Mouse (Mus musculus) intestine, embryonic 15.5 days (tissue): ENCODE measurements around the gene Pnrc2. TPM values are rescaled to one million over a fixed set of nuclear protein-coding genes. Genes with fewer than 3 reads are reported as not detected.

Experiments
- ATAC-seq: fragments of 200-750 bp; cut with Nextera tagmentation; 2 replicates; pipeline ENCODE4 v1.8.0; 2017; ENCODE audit warnings: moderate TSS enrichment, moderate library complexity
- H3K27ac ChIP-seq: fragments of 300-500 bp; sonication (generic); 2 replicates; pipeline ENCODE4 v1.5.1; 2015; ENCODE audit warnings: mild to moderate bottlenecking, inconsistent platforms
- H3K27me3 ChIP-seq: fragments of 300-500 bp; sonication (generic); replicated peaks from 2 replicates; pipeline ENCODE4 v1.6.1; 2015; ENCODE audit warnings: inconsistent platforms
- H3K36me3 ChIP-seq: fragments of 300-500 bp; sonication (generic); 2 replicates; pipeline ENCODE4 v1.6.1; 2015; ENCODE audit warnings: inconsistent platforms
- H3K4me1 ChIP-seq: fragments of 300-500 bp; sonication (generic); replicated peaks from 2 replicates; pipeline ENCODE4 v1.6.1; 2015; ENCODE audit warnings: inconsistent platforms
- H3K4me2 ChIP-seq: fragments of 300-500 bp; sonication (generic); replicated peaks from 2 replicates; pipeline ENCODE4 v1.6.1; 2015; ENCODE audit warnings: mild to moderate bottlenecking, inconsistent platforms
- H3K4me3 ChIP-seq: fragments of 300-500 bp; sonication (generic); replicated peaks from 2 replicates; pipeline ENCODE4 v1.5.1; 2015; ENCODE audit warnings: inconsistent platforms
- H3K9ac ChIP-seq: fragments of 300-500 bp; sonication (generic); 2 replicates; pipeline ENCODE4 v1.6.1; 2015; ENCODE audit warnings: inconsistent platforms
- H3K9me3 ChIP-seq: fragments of 300-500 bp; sonication (generic); 2 replicates; pipeline ENCODE4 v1.6.1; 2016; ENCODE audit warnings: inconsistent platforms
- WGBS: fragments of 180-500 bp; shearing (Covaris S2); methylation state at CpG from one replicate; pipeline ENCODE4 v1.1.7; 2015; 5-methylcytosine and 5-hydroxymethylcytosine counted together
- polyA plus RNA-seq: library from polyadenylated mRNA; unstranded; fragments of >200 nt; fragmentation: Nextera tagmentation; extraction: Ambion mirVana; gene quantifications from 2 replicates; pipeline ENCODE4 v1.2.1, GENCODE M21; 2015

Pnrc2 gene
- polyA plus RNA-seq: 164 and 177 TPM in 2 replicates

DNA sequence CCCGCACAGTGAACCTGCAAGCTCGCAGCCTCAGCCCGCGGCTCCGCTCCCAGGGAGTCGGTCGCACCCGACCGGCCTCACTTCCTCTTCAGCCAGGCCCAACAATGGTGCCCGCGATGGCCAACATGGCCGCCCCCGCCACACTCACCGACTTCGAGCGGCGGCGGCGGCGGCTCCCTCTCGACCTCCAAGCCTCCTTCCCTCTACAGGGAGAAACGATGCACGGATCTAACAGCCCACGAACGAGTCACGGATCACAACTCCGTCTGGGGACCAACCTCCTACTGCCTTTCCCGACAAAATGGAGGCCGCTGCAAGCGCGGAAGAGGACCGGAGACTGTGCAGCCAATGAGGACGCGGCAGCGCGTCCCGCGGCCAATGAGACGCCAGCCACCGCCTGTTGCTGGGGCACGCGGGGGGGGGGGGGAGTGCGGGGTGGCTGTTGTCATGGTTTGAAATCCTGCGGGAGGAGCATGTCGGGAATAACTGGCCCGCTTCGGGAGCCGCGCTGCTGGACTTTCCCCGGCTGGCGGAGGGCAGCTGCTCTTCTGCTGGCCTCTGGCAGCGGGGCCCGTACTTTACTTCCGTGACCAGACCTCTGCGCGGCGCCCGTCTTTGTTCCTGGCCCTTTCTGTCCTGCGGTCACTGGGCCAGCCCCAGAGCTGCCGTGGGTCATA is at the start of gene Pnrc2:
Pnrc2 (minus strand) TSS at position 325 of the 677 bp plus-strand sequence.
- no peaks in the 10 kb centered on the region for H3K9me3 ChIP-seq
- H3K4me2 ChIP-seq: peak within 1 kb of the TSS; percentile 79
- H3K4me3 ChIP-seq: peak within 1 kb of the TSS; percentile 64
- H3K9ac ChIP-seq: peak within 1 kb of the TSS; percentile 91
- peaks cover 29% of the 10 kb centered on the region for H3K4me1 ChIP-seq
- H3K27me3 ChIP-seq: no peaks in the 10 kb centered on the region
- H3K36me3 ChIP-seq: no peaks in the 10 kb centered on the region; the same call in 1 of the 2 replicates
- H3K27ac ChIP-seq: peak within 1 kb of the TSS; percentile 99
- WGBS: 0% methylated on average over 57 of the region's 60 CpGs
- ATAC-seq: peak; percentile 97

GRCm38 (mm10) chr4:135922190-135922589 is 48.5 kb upstream of the Pnrc2 start:
- Histone ChIP-seq H3K36me3 (peaks cover 4% of the 10 kb centered on the region; the same call in 1 of the 2 replicates), H3K4me2 (peak overlapping the region; percentile 88), H3K27ac (no peak overlapping the region), H3K9me3 (no peaks in the 10 kb centered on the region), H3K9ac (0 out of 2 replicates have a peak overlapping the region, but pooled peaks have one; percentile 85), H3K27me3 (no peaks in the 10 kb centered on the region), H3K4me3 (peak overlapping the region; percentile 83; the same call in 1 of the 2 replicates), H3K4me1 (peaks cover 12% of the 10 kb centered on the region)
- 75% methylated on average over 1 of the region's 1 CpGs for WGBS
- no peak for ATAC-seq

DNA sequence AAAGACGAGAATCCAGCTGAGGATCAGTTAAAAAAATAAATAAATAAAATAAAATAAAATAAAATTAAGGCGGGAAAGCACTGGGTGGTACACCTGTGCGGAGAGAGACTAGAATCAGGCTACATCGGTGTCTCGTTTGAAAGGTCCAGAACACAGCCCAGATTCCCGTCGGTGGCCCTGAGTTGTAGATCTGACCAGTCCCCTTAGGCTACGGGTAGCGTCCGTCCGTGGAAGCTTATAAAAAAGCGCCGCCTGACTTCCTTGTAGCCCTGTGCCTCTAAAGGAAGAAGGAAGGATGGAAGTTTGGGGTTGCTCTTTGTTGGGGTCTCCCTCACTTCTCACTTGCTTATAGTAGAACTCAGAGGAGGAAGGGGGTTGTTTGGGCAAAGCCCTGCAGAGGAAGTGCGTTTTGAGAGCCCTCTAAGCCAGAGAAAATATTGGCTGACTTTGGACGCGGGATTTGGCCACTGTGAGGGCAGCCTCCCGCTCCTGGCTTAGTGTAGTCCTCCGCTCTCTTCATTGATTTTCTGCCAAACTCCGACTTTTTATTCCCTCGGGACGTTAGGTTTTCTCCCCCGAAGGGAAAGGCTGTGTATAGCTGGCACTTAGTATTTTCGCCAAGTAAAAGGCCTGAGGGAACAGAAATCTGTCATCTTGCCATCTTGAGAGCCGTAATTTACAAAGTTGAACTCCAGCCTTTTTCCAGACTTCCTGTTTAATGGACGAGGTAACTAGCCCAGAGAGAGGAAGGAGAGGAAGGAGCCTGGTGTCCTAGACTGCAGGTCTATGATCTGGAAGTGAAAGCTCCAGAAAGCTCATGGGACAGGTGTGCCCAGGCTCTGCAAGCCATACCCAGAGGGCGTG is 47.8 kb upstream of the Pnrc2 start:
- no peaks in the 10 kb centered on the region for H3K9me3 ChIP-seq
- peak overlapping the region; percentile 88 for H3K4me2 ChIP-seq
- 3% methylated on average over 26 of the region's 26 CpGs for WGBS
- peak overlapping the region; percentile 83 for H3K4me3 ChIP-seq
- peak overlapping the region; percentile 84 for H3K27ac ChIP-seq
- H3K27me3 ChIP-seq: no peaks in the 10 kb centered on the region
- no peak for ATAC-seq
- peak overlapping the region; percentile 85 for H3K9ac ChIP-seq
- peaks cover 4% of the 10 kb centered on the region; the same call in 1 of the 2 replicates for H3K36me3 ChIP-seq
- H3K4me1 ChIP-seq: peaks cover 12% of the 10 kb centered on the region

GRCm38 (mm10) chr4:135920304-135921241 is 46.9 kb upstream of the Pnrc2 start, which contains the start of gene Fuca1:
TSS of gene Fuca1 (plus strand) at chr4:135920735.
- H3K9ac ChIP-seq: peak within 1 kb of the TSS; percentile 85
- H3K27ac ChIP-seq: peak within 1 kb of the TSS; percentile 84
- peaks cover 12% of the 10 kb centered on the region for H3K4me1 ChIP-seq
- H3K27me3 ChIP-seq: no peaks in the 10 kb centered on the region
- peaks cover 2% of the 10 kb centered on the region; the same call in 1 of the 2 replicates for H3K36me3 ChIP-seq
- 1% methylated on average over 60 of the region's 60 CpGs for WGBS
- H3K4me2 ChIP-seq: peak within 1 kb of the TSS; percentile 88
- peak within 1 kb of the TSS; percentile 83 for H3K4me3 ChIP-seq
- H3K9me3 ChIP-seq: no peaks in the 10 kb centered on the region
- peak; percentile 92 for ATAC-seq

DNA sequence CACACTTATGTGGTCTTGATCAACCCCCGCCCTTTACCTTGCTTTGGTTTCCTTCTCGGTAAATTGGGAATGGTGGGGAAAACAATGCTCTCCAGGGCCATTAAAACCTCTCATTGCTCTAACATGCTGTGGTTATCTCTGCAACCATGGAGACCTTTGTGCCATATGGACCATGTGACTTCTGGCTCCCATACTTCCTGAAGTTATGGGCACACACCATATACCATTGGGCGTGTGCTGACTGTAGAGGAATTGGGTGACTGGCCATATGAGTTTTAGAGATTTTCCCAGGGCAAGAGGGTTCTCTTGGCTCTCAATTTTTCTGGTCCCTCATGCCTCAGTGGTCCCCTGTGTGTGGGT is 45.6 kb upstream of the Pnrc2 start:
- 73% methylated on average over 3 of the region's 3 CpGs for WGBS
- H3K9ac ChIP-seq: no peak overlapping the region
- H3K9me3 ChIP-seq: no peaks in the 10 kb centered on the region
- peak; percentile 75 for ATAC-seq
- H3K27ac ChIP-seq: peak overlapping the region; percentile 63
- H3K4me1 ChIP-seq: peaks cover 9% of the 10 kb centered on the region
- no peaks in the 10 kb centered on the region for H3K27me3 ChIP-seq
- H3K4me3 ChIP-seq: no peak overlapping the region
- H3K36me3 ChIP-seq: no peaks in the 10 kb centered on the region; the same call in 1 of the 2 replicates
- no peak overlapping the region for H3K4me2 ChIP-seq

- H3K4me3 ChIP-seq: no peak overlapping the region
- H3K9ac ChIP-seq: no peak overlapping the region
- H3K4me1 ChIP-seq: peaks cover 9% of the 10 kb centered on the region
- peak overlapping the region; percentile 63 for H3K27ac ChIP-seq
- no peaks in the 10 kb centered on the region; the same call in 1 of the 2 replicates for H3K36me3 ChIP-seq
- H3K4me2 ChIP-seq: peak overlapping the region; percentile 15
- H3K9me3 ChIP-seq: no peaks in the 10 kb centered on the region
- peak; percentile 67 for ATAC-seq
- H3K27me3 ChIP-seq: no peaks in the 10 kb centered on the region
- WGBS: 69% methylated on average over 13 of the region's 13 CpGs
Observed at GRCm38 (mm10) chr4:135918635-135919279, 45.1 kb upstream of the Pnrc2 start.

DNA sequence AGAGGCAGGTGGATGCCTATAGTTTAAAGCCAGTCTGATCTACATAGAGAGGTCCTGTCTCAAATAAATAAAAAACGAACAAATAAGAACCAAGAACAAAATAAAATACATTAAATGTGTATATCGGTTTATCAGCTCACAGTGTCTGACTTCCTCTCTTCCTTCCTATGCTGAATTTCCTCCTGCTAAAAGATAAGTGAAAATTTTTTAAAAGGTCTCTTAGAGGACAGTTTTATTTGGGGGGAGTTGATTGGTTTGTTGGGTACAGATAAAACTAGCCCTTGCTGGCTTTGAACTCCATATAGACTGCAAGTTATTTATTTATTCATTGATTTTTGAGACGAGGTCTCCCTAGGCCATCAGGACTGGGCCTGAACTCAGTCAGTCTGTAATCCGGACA is 39.8 kb upstream of the Pnrc2 start:
- ATAC-seq: no peak
- WGBS: 72% methylated on average over 4 of the region's 4 CpGs

GRCm38 (mm10) chr4:135912835-135913234 is 39.2 kb upstream of the Pnrc2 start:
- 0 out of 2 replicates have a peak, but pooled peaks cover 3% of the 10 kb centered on the region for H3K4me1 ChIP-seq
- no peak overlapping the region for H3K9ac ChIP-seq
- no peak overlapping the region for H3K27ac ChIP-seq
- H3K4me3 ChIP-seq: no peak overlapping the region
- no peaks in the 10 kb centered on the region for H3K27me3 ChIP-seq
- no peak overlapping the region for H3K4me2 ChIP-seq
- 45% methylated on average over 3 of the region's 3 CpGs for WGBS
- no peaks in the 10 kb centered on the region for H3K36me3 ChIP-seq
- ATAC-seq: 0 out of 2 replicates have a peak, but pooled peaks have one; percentile 39
- H3K9me3 ChIP-seq: no peaks in the 10 kb centered on the region

More for the DNA sequence above, 39.8 kb upstream of the Pnrc2 start:
- no peaks in the 10 kb centered on the region for H3K9me3 ChIP-seq
- no peak overlapping the region for H3K4me2 ChIP-seq
- H3K27me3 ChIP-seq: no peaks in the 10 kb centered on the region
- no peak overlapping the region for H3K4me3 ChIP-seq
- H3K36me3 ChIP-seq: no peaks in the 10 kb centered on the region
- H3K9ac ChIP-seq: no peak overlapping the region
- H3K27ac ChIP-seq: no peak overlapping the region
- H3K4me1 ChIP-seq: 0 out of 2 replicates have a peak, but pooled peaks cover 3% of the 10 kb centered on the region

- H3K27me3 ChIP-seq: no peaks in the 10 kb centered on the region
- WGBS: 60% methylated on average over 3 of the region's 3 CpGs
- H3K4me2 ChIP-seq: no peak overlapping the region
- no peaks in the 10 kb centered on the region for H3K9me3 ChIP-seq
- H3K27ac ChIP-seq: no peak overlapping the region
- no peak overlapping the region for H3K9ac ChIP-seq
- H3K36me3 ChIP-seq: no peaks in the 10 kb centered on the region
- no peak for ATAC-seq
- H3K4me3 ChIP-seq: no peak overlapping the region
- H3K4me1 ChIP-seq: 0 out of 2 replicates have a peak, but pooled peaks cover 3% of the 10 kb centered on the region
Observed at GRCm38 (mm10) chr4:135912164-135912563, 38.5 kb upstream of the Pnrc2 start.

GRCm38 (mm10) chr4:135911531-135911930 is 37.9 kb upstream of the Pnrc2 start:
- ATAC-seq: no peak
- no peaks in the 10 kb centered on the region for H3K27me3 ChIP-seq
- H3K4me3 ChIP-seq: no peak overlapping the region
- H3K9me3 ChIP-seq: no peaks in the 10 kb centered on the region
- 0 out of 2 replicates have a peak, but pooled peaks cover 3% of the 10 kb centered on the region for H3K4me1 ChIP-seq
- H3K4me2 ChIP-seq: no peak overlapping the region
- no peaks in the 10 kb centered on the region for H3K36me3 ChIP-seq
- 70% methylated on average over 7 of the region's 7 CpGs for WGBS
- H3K27ac ChIP-seq: no peak overlapping the region
- H3K9ac ChIP-seq: no peak overlapping the region
